Mouse (Mus musculus) heart, postnatal 0 days (tissue): Measurements from ENCODE around the gene Tpra1.

Experiments used
- CTCF ChIP-seq: IDR thresholded peaks from 2 replicates; pipeline ENCODE4 v1.5.1; 2016; ENCODE audit warnings: antibody characterized with exemption, control low read depth, low read depth
- EP300 ChIP-seq: IDR thresholded peaks from 2 replicates; pipeline ENCODE4 v1.6.1; 2016; ENCODE audit warnings: antibody characterized with exemption, low read depth

DNA sequence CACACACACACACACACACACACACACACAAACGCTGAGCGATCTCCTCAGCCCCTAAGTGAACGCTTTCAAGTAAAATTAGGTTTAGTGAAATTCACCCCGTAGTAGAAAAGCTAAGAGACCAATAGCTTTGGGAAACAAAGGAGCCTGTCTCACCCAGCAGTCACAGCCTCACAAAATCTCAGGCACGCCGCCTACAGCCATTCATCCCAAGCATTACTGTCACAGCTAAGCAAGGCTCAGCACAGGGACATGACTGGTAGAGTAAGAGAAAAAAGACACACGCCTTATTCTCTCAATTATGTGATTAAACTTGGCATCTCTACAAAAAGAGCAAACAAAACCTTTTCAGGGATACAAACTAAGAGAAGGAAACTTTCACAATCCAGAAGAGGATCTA is 20.7 kb upstream of the Tpra1 start:
- TF ChIP-seq CTCF = no peak
- TF ChIP-seq EP300 = no peak
